Mouse (Mus musculus): ENCODE data around the gene Vars. TPM values are rescaled to one million over a fixed set of nuclear protein-coding genes. Genes with fewer than 3 reads are reported as not detected.

The Vars gene
- polyA plus RNA-seq, 1 experiment from 2014 or later, result 112 TPM

Other genes starting within 250 kb of the Vars start
- gene Cyp21a1, start 196.4 kb upstream of the Vars start, polyA plus RNA-seq (2015; fragmentation: Nextera tagmentation; extraction: Ambion mirVana), result not detected in 2 replicates
- 25.4 and 29.4 TPM in 2 replicates for gene Stk19, start 164.0 kb upstream of the Vars start, polyA plus RNA-seq (2015; fragmentation: Nextera tagmentation; extraction: Ambion mirVana)
- 66.3 and 75.1 TPM in 2 replicates for gene Dxo, start 164.0 kb upstream of the Vars start, polyA plus RNA-seq (2015; fragmentation: Nextera tagmentation; extraction: Ambion mirVana)
- gene Skiv2l, start 150.8 kb upstream of the Vars start, polyA plus RNA-seq (2015; fragmentation: Nextera tagmentation; extraction: Ambion mirVana), result 52.2 and 55.6 TPM in 2 replicates
- gene Nelfe, start 150.6 kb upstream of the Vars start, polyA plus RNA-seq (2015; fragmentation: Nextera tagmentation; extraction: Ambion mirVana), result 119 and 126 TPM in 2 replicates
- 1.6 and 5.7 TPM in 2 replicates for gene Cfb, start 138.5 kb upstream of the Vars start, polyA plus RNA-seq (2015; fragmentation: Nextera tagmentation; extraction: Ambion mirVana)
- gene Zbtb12, start 121.5 kb upstream of the Vars start, polyA plus RNA-seq (2015; fragmentation: Nextera tagmentation; extraction: Ambion mirVana), result 5.5 and 7.1 TPM in 2 replicates
- gene Gm20547, start 118.9 kb upstream of the Vars start, polyA plus RNA-seq (2015; fragmentation: Nextera tagmentation; extraction: Ambion mirVana), result not detected in 2 replicates
- gene C2, start 102.7 kb upstream of the Vars start, polyA plus RNA-seq (2015; fragmentation: Nextera tagmentation; extraction: Ambion mirVana), result 2.7 and 3.2 TPM in 2 replicates
- gene Ehmt2, start 102.5 kb upstream of the Vars start, polyA plus RNA-seq (2015; fragmentation: Nextera tagmentation; extraction: Ambion mirVana), result 98.5 and 100 TPM in 2 replicates
- 0.24 and 0.83 TPM in 2 replicates for gene Slc44a4, start 86.5 kb upstream of the Vars start, polyA plus RNA-seq (2015; fragmentation: Nextera tagmentation; extraction: Ambion mirVana)
- 18.8 and 20.3 TPM in 2 replicates for gene Neu1, start 69.7 kb upstream of the Vars start, polyA plus RNA-seq (2015; fragmentation: Nextera tagmentation; extraction: Ambion mirVana)
- 0.53 and 0.87 TPM in 2 replicates for gene Hspa1b, start 41.7 kb upstream of the Vars start, polyA plus RNA-seq (2015; fragmentation: Nextera tagmentation; extraction: Ambion mirVana)
- not detected in 2 replicates for gene Gm20481, start 31.1 kb upstream of the Vars start, polyA plus RNA-seq (2015; fragmentation: Nextera tagmentation; extraction: Ambion mirVana)
- 5.8 and 6.1 TPM in 2 replicates for gene Hspa1a, start 28.8 kb upstream of the Vars start, polyA plus RNA-seq (2015; fragmentation: Nextera tagmentation; extraction: Ambion mirVana)
- gene Hspa1l, start 28.3 kb upstream of the Vars start, polyA plus RNA-seq (2015; fragmentation: Nextera tagmentation; extraction: Ambion mirVana), result 0.77 and 0.85 TPM in 2 replicates
- 190 and 227 TPM in 2 replicates for gene Lsm2, start 19.1 kb upstream of the Vars start, polyA plus RNA-seq (2015; fragmentation: Nextera tagmentation; extraction: Ambion mirVana)
- gene Vwa7, start 15.6 kb downstream of the Vars start, polyA plus RNA-seq (2015; fragmentation: Nextera tagmentation; extraction: Ambion mirVana), result 0.33 and 0.38 TPM in 2 replicates
- gene Sapcd1, start 27.0 kb downstream of the Vars start, polyA plus RNA-seq (2015; fragmentation: Nextera tagmentation; extraction: Ambion mirVana), result 14.2 and 19.5 TPM in 2 replicates
- gene Msh5, start 45.8 kb downstream of the Vars start, polyA plus RNA-seq (2015; fragmentation: Nextera tagmentation; extraction: Ambion mirVana), result 3.5 and 3.6 TPM in 2 replicates
- 243 and 254 TPM in 2 replicates for gene Clic1, start 49.0 kb downstream of the Vars start, polyA plus RNA-seq (2015; fragmentation: Nextera tagmentation; extraction: Ambion mirVana)
- 358 and 374 TPM in 2 replicates for gene Ddah2, start 58.0 kb downstream of the Vars start, polyA plus RNA-seq (2015; fragmentation: Nextera tagmentation; extraction: Ambion mirVana)
- gene Ly6g6c, start 64.4 kb downstream of the Vars start, polyA plus RNA-seq (2015; fragmentation: Nextera tagmentation; extraction: Ambion mirVana), result 0.87 and 1.0 TPM in 2 replicates
- gene Mpig6b, start 65.2 kb downstream of the Vars start, polyA plus RNA-seq (2015; fragmentation: Nextera tagmentation; extraction: Ambion mirVana), result 0.77 and 0.89 TPM in 2 replicates
- 4.3 and 4.9 TPM in 2 replicates for gene Ly6g6e, start 75.9 kb downstream of the Vars start, polyA plus RNA-seq (2015; fragmentation: Nextera tagmentation; extraction: Ambion mirVana)
- 0.77 and 1.3 TPM in 2 replicates for gene Ly6g6d, start 77.1 kb downstream of the Vars start, polyA plus RNA-seq (2015; fragmentation: Nextera tagmentation; extraction: Ambion mirVana)
- 0.18 and 0.23 TPM in 2 replicates for gene Ly6g6f, start 84.6 kb downstream of the Vars start, polyA plus RNA-seq (2015; fragmentation: Nextera tagmentation; extraction: Ambion mirVana)
- 89.6 and 90.1 TPM in 2 replicates for gene Abhd16a, start 88.3 kb downstream of the Vars start, polyA plus RNA-seq (2015; fragmentation: Nextera tagmentation; extraction: Ambion mirVana)
- not detected in 2 replicates for gene Ly6g5c, start 107.3 kb downstream of the Vars start, polyA plus RNA-seq (2015; fragmentation: Nextera tagmentation; extraction: Ambion mirVana)
- gene Ly6g5b, start 114.4 kb downstream of the Vars start, polyA plus RNA-seq (2015; fragmentation: Nextera tagmentation; extraction: Ambion mirVana), result 1.1 and 1.6 TPM in 2 replicates
- gene Gpank1, start 120.5 kb downstream of the Vars start, polyA plus RNA-seq (2015; fragmentation: Nextera tagmentation; extraction: Ambion mirVana), result 21.1 and 24.1 TPM in 2 replicates
- 278 and 298 TPM in 2 replicates for gene Csnk2b, start 121.1 kb downstream of the Vars start, polyA plus RNA-seq (2015; fragmentation: Nextera tagmentation; extraction: Ambion mirVana)
- 10.9 and 12.3 TPM in 2 replicates for gene D17H6S53E, start 125.4 kb downstream of the Vars start, polyA plus RNA-seq (2015; fragmentation: Nextera tagmentation; extraction: Ambion mirVana)
- gene Apom, start 131.1 kb downstream of the Vars start, polyA plus RNA-seq (2015; fragmentation: Nextera tagmentation; extraction: Ambion mirVana), result 0.28 and 8.7 TPM in 2 replicates
- 65.1 and 67.8 TPM in 2 replicates for gene Bag6, start 134.2 kb downstream of the Vars start, polyA plus RNA-seq (2015; fragmentation: Nextera tagmentation; extraction: Ambion mirVana)
- 193 and 244 TPM in 2 replicates for gene Prrc2a, start 163.9 kb downstream of the Vars start, polyA plus RNA-seq (2015; fragmentation: Nextera tagmentation; extraction: Ambion mirVana)
- gene Aif1, start 175.1 kb downstream of the Vars start, polyA plus RNA-seq (2015; fragmentation: Nextera tagmentation; extraction: Ambion mirVana), result 8.1 and 9.8 TPM in 2 replicates
- gene Lst1, start 187.5 kb downstream of the Vars start, polyA plus RNA-seq (2015; fragmentation: Nextera tagmentation; extraction: Ambion mirVana), result 13.1 and 16.1 TPM in 2 replicates
- gene Ltb, start 193.5 kb downstream of the Vars start, polyA plus RNA-seq (2015; fragmentation: Nextera tagmentation; extraction: Ambion mirVana), result 1.8 and 2.1 TPM in 2 replicates
- gene Tnf, start 201.0 kb downstream of the Vars start, polyA plus RNA-seq (2015; fragmentation: Nextera tagmentation; extraction: Ambion mirVana), result 0.37 TPM in 1 of 2 replicates, not detected in the other
- gene Lta, start 204.4 kb downstream of the Vars start, polyA plus RNA-seq (2015; fragmentation: Nextera tagmentation; extraction: Ambion mirVana), result 0.24 TPM in 1 of 2 replicates, not detected in the other
- not detected in 2 replicates for gene Gm16181, start 219.8 kb downstream of the Vars start, polyA plus RNA-seq (2015; fragmentation: Nextera tagmentation; extraction: Ambion mirVana)
- 3.9 and 4.1 TPM in 2 replicates for gene Atp6v1g2, start 232.7 kb downstream of the Vars start, polyA plus RNA-seq (2015; fragmentation: Nextera tagmentation; extraction: Ambion mirVana)
- gene Nfkbil1, start 234.8 kb downstream of the Vars start, polyA plus RNA-seq (2015; fragmentation: Nextera tagmentation; extraction: Ambion mirVana), result 10.4 and 12.0 TPM in 2 replicates
- 498 and 543 TPM in 2 replicates for gene Ddx39b, start 240.8 kb downstream of the Vars start, polyA plus RNA-seq (2015; fragmentation: Nextera tagmentation; extraction: Ambion mirVana)